7 mouse cellular contexts compared by ENCODE assay signal in genomic region chr11:103114270-103114943, GRCm38 (mm10). TPM values are rescaled to one million over a fixed set of nuclear protein-coding genes. Genes with fewer than 3 reads are reported as not detected.
DNase-seq lines count a peak whose midpoint lies in the region; ATAC-seq and TF ChIP-seq lines count a peak whose summit lies in the region.

No protein-coding gene starts in this region.

- H3K27ac ChIP-seq in lung, embryonic 16.5 days (ENCODE audit: low read length): peak overlapping the region; percentile 94
- peak overlapping the region; percentile 93 for H3K27ac ChIP-seq in embryonic facial prominence, embryonic 13.5 days
- H3K27ac ChIP-seq in intestine, postnatal 0 days (ENCODE audit: low read depth, low read length): peak overlapping the region; percentile 83
- H3K27ac ChIP-seq in small intestine, adult 2 months (ENCODE audit: insufficient read depth, low read depth, low read length): peak overlapping the region; percentile 67; the same call in 1 of the 2 replicates

- DNase-seq in lung, postnatal 36 days: no peak
- no peak for DNase-seq in layer of hippocampus, adult 9-11 months
- no peak for DNase-seq in adipocyte (ENCODE audit: low spot score)

- ATAC-seq in lung, embryonic 16.5 days (ENCODE audit: low read depth): no peak
- no peak for ATAC-seq in embryonic facial prominence, embryonic 13.5 days (ENCODE audit: insufficient number of reproducible peaks, insufficient read depth, low FRiP score, low TSS enrichment, low read depth)
- no peak for ATAC-seq in intestine, postnatal 0 days

- TF ChIP-seq CTCF in intestine, postnatal 0 days (IDR thresholded peaks at IDR 0.05; ENCODE audit: low read depth): no peak
- no peak for TF ChIP-seq CTCF in small intestine, adult 2 months (IDR thresholded peaks at IDR 0.05; ENCODE audit: extremely low read depth, insufficient read length, insufficient replicate concordance, low read depth, low read length)

- H3K9me3 ChIP-seq in lung, embryonic 16.5 days (ENCODE audit: control insufficient read depth, low read length): no peaks in the 10 kb centered on the region
- no peaks in the 10 kb centered on the region for H3K9me3 ChIP-seq in embryonic facial prominence, embryonic 13.5 days
- H3K9me3 ChIP-seq in intestine, postnatal 0 days (ENCODE audit: control insufficient read depth): no peaks in the 10 kb centered on the region

- peak overlapping the region; percentile 93 for H3K9ac ChIP-seq in lung, embryonic 16.5 days (ENCODE audit: low read length)
- H3K9ac ChIP-seq in embryonic facial prominence, embryonic 13.5 days: peak overlapping the region; percentile 81
- 0 out of 2 replicates have a peak overlapping the region, but pooled peaks have one; percentile 56 for H3K9ac ChIP-seq in intestine, postnatal 0 days (ENCODE audit: low read depth, low read length)

- no peak for TF ChIP-seq POLR2A in small intestine, adult 2 months (IDR thresholded peaks at IDR 0.05; ENCODE audit: low read depth, low read length)

- H3K4me2 ChIP-seq in lung, embryonic 16.5 days (ENCODE audit: low read depth, low read length): peak overlapping the region; percentile 79
- H3K4me2 ChIP-seq in embryonic facial prominence, embryonic 13.5 days: peak overlapping the region; percentile 90
- peak overlapping the region; percentile 62 for H3K4me2 ChIP-seq in intestine, postnatal 0 days (replicated peaks; ENCODE audit: low read depth)

- H3K4me3 ChIP-seq in lung, embryonic 16.5 days (ENCODE audit: low read length): peak overlapping the region; percentile 79
- peak overlapping the region; percentile 72 for H3K4me3 ChIP-seq in embryonic facial prominence, embryonic 13.5 days
- H3K4me3 ChIP-seq in intestine, postnatal 0 days (ENCODE audit: low read depth, low read length): peak overlapping the region; percentile 46
- peak overlapping the region; percentile 60; the same call in 1 of the 2 replicates for H3K4me3 ChIP-seq in small intestine, adult 2 months (ENCODE audit: low read depth, low read length)

- WGBS in lung, embryonic 16.5 days: 80% methylated on average over 11 of the region's 11 CpGs
- 84% methylated on average over 11 of the region's 11 CpGs for WGBS in embryonic facial prominence, embryonic 13.5 days
- WGBS in intestine, postnatal 0 days: 78% methylated on average over 11 of the region's 11 CpGs
- 85% methylated on average over 11 of the region's 11 CpGs for WGBS in small intestine, adult 2 months

- peaks cover 29% of the 10 kb centered on the region for H3K4me1 ChIP-seq in lung, embryonic 16.5 days (replicated peaks; ENCODE audit: control insufficient read depth, insufficient read depth, low read length)
- peaks cover 38% of the 10 kb centered on the region for H3K4me1 ChIP-seq in embryonic facial prominence, embryonic 13.5 days
- peaks cover 7% of the 10 kb centered on the region; the same call in 1 of the 2 replicates for H3K4me1 ChIP-seq in intestine, postnatal 0 days (replicated peaks; ENCODE audit: control insufficient read depth, insufficient read depth, low read length)
- peaks cover 17% of the 10 kb centered on the region for H3K4me1 ChIP-seq in small intestine, adult 2 months (ENCODE audit: control insufficient read depth, insufficient read depth, insufficient read length, low read length)

- no peaks in the 10 kb centered on the region for H3K27me3 ChIP-seq in lung, embryonic 16.5 days (ENCODE audit: control insufficient read depth, insufficient read depth, low read depth, low read length)
- peaks cover 10% of the 10 kb centered on the region for H3K27me3 ChIP-seq in embryonic facial prominence, embryonic 13.5 days
- no peaks in the 10 kb centered on the region for H3K27me3 ChIP-seq in intestine, postnatal 0 days (replicated peaks; ENCODE audit: control insufficient read depth, insufficient read depth, low read length)
- H3K27me3 ChIP-seq in small intestine, adult 2 months (ENCODE audit: control insufficient read depth, insufficient read depth, low read length): no peaks in the 10 kb centered on the region

- no peaks in the 10 kb centered on the region for H3K36me3 ChIP-seq in lung, embryonic 16.5 days (ENCODE audit: control insufficient read depth, insufficient read depth, low read length)
- H3K36me3 ChIP-seq in embryonic facial prominence, embryonic 13.5 days: no peaks in the 10 kb centered on the region
- no peaks in the 10 kb centered on the region for H3K36me3 ChIP-seq in intestine, postnatal 0 days (ENCODE audit: control insufficient read depth, insufficient read depth)
- H3K36me3 ChIP-seq in small intestine, adult 2 months (ENCODE audit: control insufficient read depth, insufficient read depth, low read length): peaks cover 2% of the 10 kb centered on the region; the same call in 1 of the 2 replicates

RNA-seq across cellular contexts. Expression of gene Hexim1, which starts 1.6 kb away (rescaled TPM):
- polyA plus RNA-seq in lung, embryonic 16.5 days (2015; fragmentation: Nextera tagmentation; extraction: Ambion mirVana): 4.6 and 5.2 TPM in 2 replicates
- polyA plus RNA-seq in embryonic facial prominence, embryonic 13.5 days (2015; fragmentation: Nextera tagmentation; extraction: Ambion mirVana): 5.2 and 6.9 TPM in 2 replicates
- polyA plus RNA-seq in intestine, postnatal 0 days (2015; fragmentation: Nextera tagmentation; extraction: Ambion mirVana): 4.6 and 6.0 TPM in 2 replicates
- polyA plus RNA-seq in small intestine, adult 2 months (2012; rRNA removed): 4.3 and 11.4 TPM in 2 replicates

RNA-seq across cellular contexts. Expression of gene Acbd4, which starts 12.9 kb away (rescaled TPM):
- 22.8 and 28.7 TPM in 2 replicates for polyA plus RNA-seq in lung, embryonic 16.5 days (2015; fragmentation: Nextera tagmentation; extraction: Ambion mirVana)
- polyA plus RNA-seq in embryonic facial prominence, embryonic 13.5 days (2015; fragmentation: Nextera tagmentation; extraction: Ambion mirVana): 16.6 and 17.4 TPM in 2 replicates
- 74.7 and 75.9 TPM in 2 replicates for polyA plus RNA-seq in intestine, postnatal 0 days (2015; fragmentation: Nextera tagmentation; extraction: Ambion mirVana)
- 89.3 and 234 TPM in 2 replicates for polyA plus RNA-seq in small intestine, adult 2 months (2012; rRNA removed)

RNA-seq across cellular contexts. Expression of gene Plcd3, which starts 12.9 kb away (rescaled TPM):
- 3.1 and 3.3 TPM in 2 replicates for polyA plus RNA-seq in lung, embryonic 16.5 days (2015; fragmentation: Nextera tagmentation; extraction: Ambion mirVana)
- polyA plus RNA-seq in embryonic facial prominence, embryonic 13.5 days (2015; fragmentation: Nextera tagmentation; extraction: Ambion mirVana): 5.3 and 7.2 TPM in 2 replicates
- 1.0 and 1.5 TPM in 2 replicates for polyA plus RNA-seq in intestine, postnatal 0 days (2015; fragmentation: Nextera tagmentation; extraction: Ambion mirVana)
- polyA plus RNA-seq in small intestine, adult 2 months (2012; rRNA removed): 3.1 and 4.8 TPM in 2 replicates

RNA-seq across cellular contexts. Expression of gene Hexim2, which starts 17.8 kb away (rescaled TPM):
- 8.7 and 10.1 TPM in 2 replicates for polyA plus RNA-seq in lung, embryonic 16.5 days (2015; fragmentation: Nextera tagmentation; extraction: Ambion mirVana)
- polyA plus RNA-seq in embryonic facial prominence, embryonic 13.5 days (2015; fragmentation: Nextera tagmentation; extraction: Ambion mirVana): 15.0 and 16.2 TPM in 2 replicates
- polyA plus RNA-seq in intestine, postnatal 0 days (2015; fragmentation: Nextera tagmentation; extraction: Ambion mirVana): 3.5 and 5.3 TPM in 2 replicates
- 0.86 and 2.2 TPM in 2 replicates for polyA plus RNA-seq in small intestine, adult 2 months (2012; rRNA removed)

RNA-seq across cellular contexts. Expression of gene Fmnl1, which starts 56.5 kb away (rescaled TPM):
- 2.9 and 3.0 TPM in 2 replicates for polyA plus RNA-seq in lung, embryonic 16.5 days (2015; fragmentation: Nextera tagmentation; extraction: Ambion mirVana)
- 1.7 and 2.4 TPM in 2 replicates for polyA plus RNA-seq in embryonic facial prominence, embryonic 13.5 days (2015; fragmentation: Nextera tagmentation; extraction: Ambion mirVana)
- 0.80 and 1.0 TPM in 2 replicates for polyA plus RNA-seq in intestine, postnatal 0 days (2015; fragmentation: Nextera tagmentation; extraction: Ambion mirVana)
- 7.1 and 8.4 TPM in 2 replicates for polyA plus RNA-seq in small intestine, adult 2 months (2012; rRNA removed)
